Mouse (Mus musculus): ENCODE measurements around the gene Fahd2a. TPM values are rescaled to one million over a fixed set of nuclear protein-coding genes. Genes with fewer than 3 reads are reported as not detected.

The Fahd2a gene
- polyA plus RNA-seq, 1 experiment from 2014 or later: 27.3 TPM

DNA sequence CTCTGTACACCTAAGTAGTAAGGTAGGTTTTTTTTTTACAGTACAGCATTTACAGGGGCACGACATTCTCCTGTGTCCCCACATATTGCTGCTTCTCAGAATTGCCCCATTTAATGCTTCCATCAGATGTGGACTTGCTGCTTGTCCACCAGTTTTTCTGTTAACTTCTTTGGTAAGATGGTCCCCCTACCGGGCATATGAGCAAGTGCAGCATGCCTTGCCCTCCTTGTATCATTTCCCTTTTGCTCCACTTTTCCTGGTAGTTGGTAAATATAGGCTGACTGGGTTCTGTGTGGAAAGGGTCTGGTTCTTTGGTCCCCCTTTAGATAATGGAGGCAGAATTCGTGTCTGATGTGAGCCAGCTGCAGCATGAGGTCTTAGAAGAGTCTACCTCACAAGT lies 14.1 kb downstream of the Fahd2a start:
- TF ChIP-seq CTCF (IDR thresholded peaks at IDR 0.05; ENCODE audit: low read depth) (peak; percentile 88), EP300 (optimal IDR thresholded peaks at IDR 0.05) (no peak)
- no peak for ATAC-seq (ENCODE audit: low FRiP score, low TSS enrichment)
- H3K9me3 ChIP-seq (ENCODE audit: control insufficient read depth, low read length): no peaks in the 10 kb centered on the region
- H3K36me3 ChIP-seq (ENCODE audit: control insufficient read depth, insufficient read depth, low read length): no peaks in the 10 kb centered on the region
- H3K4me3 ChIP-seq (ENCODE audit: low read depth, low read length): no peak overlapping the region
- no peak overlapping the region for H3K9ac ChIP-seq (ENCODE audit: low read length)
- H3K27me3 ChIP-seq (ENCODE audit: control insufficient read depth, insufficient read depth, low read length): no peaks in the 10 kb centered on the region
- no peak overlapping the region for H3K4me2 ChIP-seq (replicated peaks; ENCODE audit: low read depth)
- 15% methylated on average over 3 of the region's 3 CpGs for WGBS
- DNase-seq (ENCODE audit: low spot score): peak; percentile 46
- no peaks in the 10 kb centered on the region for H3K4me1 ChIP-seq (replicated peaks; ENCODE audit: control insufficient read depth, insufficient read depth)
- no peak overlapping the region for H3K27ac ChIP-seq (replicated peaks)

- no peaks in the 10 kb centered on the region for H3K4me1 ChIP-seq (replicated peaks; ENCODE audit: control insufficient read depth, insufficient read depth)
- no peaks in the 10 kb centered on the region for H3K36me3 ChIP-seq (ENCODE audit: control insufficient read depth, insufficient read depth, low read length)
- no peak for DNase-seq (ENCODE audit: low spot score)
- no peak within 1 kb of the TSS for H3K9ac ChIP-seq (ENCODE audit: low read length)
- H3K4me2 ChIP-seq (replicated peaks; ENCODE audit: low read depth): no peak within 1 kb of the TSS
- no peaks in the 10 kb centered on the region for H3K27me3 ChIP-seq (ENCODE audit: control insufficient read depth, insufficient read depth, low read length)
- H3K9me3 ChIP-seq (ENCODE audit: control insufficient read depth, low read length): no peaks in the 10 kb centered on the region
- ATAC-seq (ENCODE audit: low FRiP score, low TSS enrichment): peak; percentile 32; the same call in 1 of the 2 replicates
- no peak within 1 kb of the TSS for H3K27ac ChIP-seq (replicated peaks)
- H3K4me3 ChIP-seq (ENCODE audit: low read depth, low read length): no peak within 1 kb of the TSS
- 70% methylated on average over 17 of the region's 17 CpGs for WGBS
- no peak for TF ChIP-seq EP300 (optimal IDR thresholded peaks at IDR 0.05)
- no peak for TF ChIP-seq CTCF (IDR thresholded peaks at IDR 0.05; ENCODE audit: low read depth)
These were observed 19.4 kb downstream of the Fahd2a start, which contains the start of gene Gpat2 for GRCm38 (mm10) chr2:127424977-127425376. Gpat2 (plus strand) TSS chr2:127425199.

DNA sequence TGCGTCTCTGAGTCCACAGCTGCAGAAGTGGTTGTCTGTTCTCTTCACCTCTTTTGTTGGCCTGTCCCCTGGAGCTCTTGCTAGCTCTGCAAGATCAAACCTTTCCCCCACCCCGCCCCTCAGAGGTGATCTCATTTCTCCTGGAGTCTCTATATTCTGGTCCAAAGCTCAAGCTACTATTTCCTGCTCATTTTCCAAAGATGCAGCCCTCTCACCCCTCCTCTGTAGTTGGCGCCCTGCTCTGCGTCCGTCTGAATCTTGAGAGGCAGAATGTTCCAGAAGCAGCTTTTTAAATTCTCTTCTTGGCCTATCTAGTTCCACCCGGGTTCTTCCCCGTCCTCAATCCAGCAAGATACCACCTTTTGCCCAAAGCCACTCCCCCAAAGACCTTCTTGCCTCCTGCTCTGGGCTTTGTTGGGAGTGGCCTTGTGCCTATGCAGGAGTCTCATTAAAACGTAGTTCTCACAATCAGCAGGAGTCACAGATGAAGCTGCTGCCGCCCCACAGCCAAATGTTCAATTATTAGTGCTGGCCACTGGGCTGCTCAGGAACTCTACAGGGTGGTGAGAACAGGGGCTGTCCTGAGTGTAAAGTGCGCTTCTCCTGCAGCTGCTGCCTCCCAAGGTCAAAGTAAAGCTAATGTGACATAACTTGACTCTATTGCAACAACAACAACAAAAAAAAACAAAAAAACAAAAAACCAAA lies 25.9 kb downstream of the Fahd2a start:
- ATAC-seq (ENCODE audit: low FRiP score, low TSS enrichment) (no peak), DNase-seq (ENCODE audit: low spot score) (no peak)
- Histone ChIP-seq H3K9ac (ENCODE audit: low read length) (no peak overlapping the region), H3K27me3 (ENCODE audit: control insufficient read depth, insufficient read depth, low read length) (no peaks in the 10 kb centered on the region), H3K4me3 (ENCODE audit: low read depth, low read length) (no peak overlapping the region), H3K9me3 (ENCODE audit: control insufficient read depth, low read length) (no peaks in the 10 kb centered on the region), H3K27ac (replicated peaks) (no peak overlapping the region), H3K4me1 (replicated peaks; ENCODE audit: control insufficient read depth, insufficient read depth) (no peaks in the 10 kb centered on the region), H3K4me2 (replicated peaks; ENCODE audit: low read depth) (no peak overlapping the region), H3K36me3 (ENCODE audit: control insufficient read depth, insufficient read depth, low read length) (no peaks in the 10 kb centered on the region)
- TF ChIP-seq EP300 (optimal IDR thresholded peaks at IDR 0.05) (no peak), CTCF (IDR thresholded peaks at IDR 0.05; ENCODE audit: low read depth) (no peak)
- 59% methylated on average over 10 of the region's 10 CpGs for WGBS

GRCm38 (mm10) chr2:127416706-127417105 lies 27.7 kb downstream of the Fahd2a start:
- H3K9me3 ChIP-seq (ENCODE audit: control insufficient read depth, low read length): no peaks in the 10 kb centered on the region
- no peak overlapping the region for H3K27ac ChIP-seq (replicated peaks)
- TF ChIP-seq EP300 (optimal IDR thresholded peaks at IDR 0.05) (no peak), CTCF (IDR thresholded peaks at IDR 0.05; ENCODE audit: low read depth) (no peak)
- H3K4me2 ChIP-seq (replicated peaks; ENCODE audit: low read depth): no peak overlapping the region
- no peaks in the 10 kb centered on the region for H3K27me3 ChIP-seq (ENCODE audit: control insufficient read depth, insufficient read depth, low read length)
- H3K36me3 ChIP-seq (ENCODE audit: control insufficient read depth, insufficient read depth, low read length): no peaks in the 10 kb centered on the region
- DNase-seq (ENCODE audit: low spot score): no peak
- H3K4me3 ChIP-seq (ENCODE audit: low read depth, low read length): no peak overlapping the region
- H3K4me1 ChIP-seq (replicated peaks; ENCODE audit: control insufficient read depth, insufficient read depth): no peaks in the 10 kb centered on the region
- WGBS: 57% methylated on average over 3 of the region's 3 CpGs
- no peak overlapping the region for H3K9ac ChIP-seq (ENCODE audit: low read length)
- ATAC-seq (ENCODE audit: low FRiP score, low TSS enrichment): no peak

GRCm38 (mm10) chr2:127415806-127416205 lies 28.6 kb downstream of the Fahd2a start:
- Histone ChIP-seq H3K36me3 (ENCODE audit: control insufficient read depth, insufficient read depth, low read length) (no peaks in the 10 kb centered on the region), H3K27ac (replicated peaks) (no peak overlapping the region), H3K4me2 (replicated peaks; ENCODE audit: low read depth) (no peak overlapping the region), H3K4me3 (ENCODE audit: low read depth, low read length) (no peak overlapping the region), H3K9me3 (ENCODE audit: control insufficient read depth, low read length) (no peaks in the 10 kb centered on the region), H3K9ac (ENCODE audit: low read length) (no peak overlapping the region), H3K4me1 (replicated peaks; ENCODE audit: control insufficient read depth, insufficient read depth) (no peaks in the 10 kb centered on the region), H3K27me3 (ENCODE audit: control insufficient read depth, insufficient read depth, low read length) (no peaks in the 10 kb centered on the region)
- TF ChIP-seq EP300 (optimal IDR thresholded peaks at IDR 0.05): no peak
- TF ChIP-seq CTCF (IDR thresholded peaks at IDR 0.05; ENCODE audit: low read depth): no peak
- DNase-seq (ENCODE audit: low spot score) (no peak), ATAC-seq (ENCODE audit: low FRiP score, low TSS enrichment) (no peak)
- 61% methylated on average over 10 of the region's 10 CpGs for WGBS

DNA sequence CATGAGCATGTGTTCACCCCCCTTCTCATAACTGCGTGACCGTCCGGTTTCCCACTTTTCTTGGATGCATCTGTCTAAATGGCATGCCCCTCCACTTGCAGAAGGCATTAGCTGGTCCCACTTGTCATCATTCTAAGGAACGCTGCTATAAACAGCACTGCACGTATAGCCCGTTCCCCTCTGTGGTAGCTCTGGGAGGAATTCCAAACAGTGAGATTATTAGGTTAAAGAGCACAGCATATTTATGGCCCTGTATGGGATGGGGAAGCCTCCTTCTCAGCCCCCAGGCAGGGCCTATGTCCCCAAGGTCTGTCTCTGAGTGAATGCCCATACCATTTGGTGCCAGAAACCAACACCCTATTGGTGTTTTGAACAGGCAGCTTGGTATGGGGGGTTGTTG lies 33.2 kb downstream of the Fahd2a start:
- no peak overlapping the region for H3K9ac ChIP-seq (ENCODE audit: low read length)
- ATAC-seq (ENCODE audit: low FRiP score, low TSS enrichment): no peak
- 53% methylated on average over 6 of the region's 6 CpGs for WGBS

More for the DNA sequence above, 33.2 kb downstream of the Fahd2a start:
- no peak for TF ChIP-seq CTCF (IDR thresholded peaks at IDR 0.05; ENCODE audit: low read depth)
- no peak overlapping the region for H3K27ac ChIP-seq (replicated peaks)
- no peaks in the 10 kb centered on the region for H3K27me3 ChIP-seq (ENCODE audit: control insufficient read depth, insufficient read depth, low read length)
- H3K4me1 ChIP-seq (replicated peaks; ENCODE audit: control insufficient read depth, insufficient read depth): no peaks in the 10 kb centered on the region
- no peak overlapping the region for H3K4me3 ChIP-seq (ENCODE audit: low read depth, low read length)
- no peaks in the 10 kb centered on the region for H3K9me3 ChIP-seq (ENCODE audit: control insufficient read depth, low read length)
- DNase-seq (ENCODE audit: low spot score): no peak
- no peak overlapping the region for H3K4me2 ChIP-seq (replicated peaks; ENCODE audit: low read depth)
- no peaks in the 10 kb centered on the region for H3K36me3 ChIP-seq (ENCODE audit: control insufficient read depth, insufficient read depth, low read length)
